Mouse (Mus musculus) left cerebral cortex, adult 8-10 months (tissue): ENCODE measurements around the gene Angpt4. TPM values are rescaled to one million over a fixed set of nuclear protein-coding genes. Genes with fewer than 3 reads are reported as not detected.

ENCODE experiments used
- DNase-seq, 2 experiments: peaks; one replicate each; pipeline ENCODE4 v3.0.0; 2022; ENCODE audit warnings: low spot score in 2 of 2
- total RNA-seq, 4 experiments: library from RNA; stranded (reverse); gene quantifications; 2 replicates each; pipeline ENCODE4 v1.2.4; 2022

Gene Angpt4
- total RNA-seq, 4 experiments from 2014 or later: 0.14 TPM; not detected in 3

- DNase-seq: no peak
Observed at GRCm38 (mm10) chr2:151961284-151962196, 50.5 kb downstream of the Angpt4 start.

GRCm38 (mm10) chr2:151962474-151962873 is 51.5 kb downstream of the Angpt4 start:
- peak in 1 of 2 experiments; percentile 90 for DNase-seq

DNA sequence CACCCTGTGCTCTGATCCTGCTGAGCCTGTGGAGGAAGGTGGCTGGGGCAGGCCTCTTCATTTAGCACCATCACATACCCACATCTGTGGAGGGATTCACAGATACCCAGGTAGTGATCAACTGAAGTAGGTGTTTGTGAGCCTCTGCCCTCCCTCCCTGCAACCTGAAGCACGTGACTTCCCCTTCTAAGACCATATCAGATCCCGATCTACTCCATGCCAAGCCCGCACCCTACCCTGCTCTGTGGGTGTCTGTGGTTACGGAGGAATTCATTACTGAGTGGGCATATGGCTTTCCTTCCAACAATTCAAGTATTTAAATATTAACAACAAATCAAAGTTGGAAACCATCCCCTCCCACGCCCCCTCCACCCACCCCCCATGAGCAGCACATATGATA is 52.3 kb downstream of the Angpt4 start:
- no peak for DNase-seq

DNA sequence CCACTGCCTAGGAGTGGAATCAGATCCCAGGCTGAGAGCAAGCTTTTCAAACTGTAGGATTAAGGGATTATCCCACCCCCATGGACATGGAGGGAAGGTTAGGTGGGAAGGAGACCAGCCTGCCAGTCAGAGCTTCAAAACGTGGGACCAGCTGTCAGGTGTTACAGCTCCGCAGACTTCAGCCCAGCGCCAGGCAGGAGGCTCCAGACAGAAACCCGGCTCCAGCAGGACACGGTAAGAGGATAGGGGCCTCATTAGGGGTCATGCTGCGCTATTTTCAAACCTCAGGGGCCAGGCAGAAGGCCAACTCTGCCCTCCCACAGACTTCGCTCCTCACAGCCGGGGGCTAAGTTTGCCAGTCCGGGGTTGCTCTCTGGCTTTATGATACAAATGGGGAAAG is 53.0 kb downstream of the Angpt4 start:
- no peak for DNase-seq

DNA sequence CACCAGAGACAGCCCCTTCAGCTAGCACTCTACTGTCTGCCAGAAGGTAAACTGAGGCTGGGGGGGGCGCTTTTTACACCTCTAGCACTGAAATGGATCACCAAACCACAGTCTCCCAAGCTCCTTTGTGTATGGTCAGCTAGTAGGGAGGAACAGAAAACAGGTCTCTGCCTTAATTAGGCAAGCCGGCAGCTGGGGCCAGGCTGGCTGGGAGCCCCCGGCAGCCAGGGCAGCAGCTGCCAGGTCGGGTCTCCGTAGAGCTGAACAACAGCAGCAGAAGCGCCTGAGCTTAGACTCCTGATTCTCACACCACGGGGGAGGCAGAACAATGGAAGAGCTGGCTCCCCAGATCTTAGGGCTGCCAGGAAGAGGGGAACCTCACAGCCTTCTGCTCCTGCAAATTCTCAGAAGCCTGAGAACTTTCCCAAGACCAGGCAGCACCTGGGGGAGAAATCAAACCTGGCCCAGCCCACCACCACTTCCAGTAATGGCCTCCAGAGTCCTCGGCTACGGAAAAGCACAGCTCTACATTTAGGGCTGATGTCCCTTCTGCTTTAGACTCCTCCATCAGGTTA is 56.3 kb downstream of the Angpt4 start:
- DNase-seq: no peak

- DNase-seq: no peak
Observed at GRCm38 (mm10) chr2:151967792-151968191, 56.8 kb downstream of the Angpt4 start.

GRCm38 (mm10) chr2:151968451-151968850 is 57.4 kb downstream of the Angpt4 start:
- no peak for DNase-seq

- no peak for DNase-seq
Observed at GRCm38 (mm10) chr2:151968986-151969385, 58.0 kb downstream of the Angpt4 start.

- DNase-seq: no peak
Observed at GRCm38 (mm10) chr2:151969396-151969795, 58.4 kb downstream of the Angpt4 start.

- peak; percentile 64 to 67 for DNase-seq
Observed at GRCm38 (mm10) chr2:151970191-151971172, 59.5 kb downstream of the Angpt4 start.

GRCm38 (mm10) chr2:151971748-151972147 is 60.7 kb downstream of the Angpt4 start:
- no peak for DNase-seq

DNA sequence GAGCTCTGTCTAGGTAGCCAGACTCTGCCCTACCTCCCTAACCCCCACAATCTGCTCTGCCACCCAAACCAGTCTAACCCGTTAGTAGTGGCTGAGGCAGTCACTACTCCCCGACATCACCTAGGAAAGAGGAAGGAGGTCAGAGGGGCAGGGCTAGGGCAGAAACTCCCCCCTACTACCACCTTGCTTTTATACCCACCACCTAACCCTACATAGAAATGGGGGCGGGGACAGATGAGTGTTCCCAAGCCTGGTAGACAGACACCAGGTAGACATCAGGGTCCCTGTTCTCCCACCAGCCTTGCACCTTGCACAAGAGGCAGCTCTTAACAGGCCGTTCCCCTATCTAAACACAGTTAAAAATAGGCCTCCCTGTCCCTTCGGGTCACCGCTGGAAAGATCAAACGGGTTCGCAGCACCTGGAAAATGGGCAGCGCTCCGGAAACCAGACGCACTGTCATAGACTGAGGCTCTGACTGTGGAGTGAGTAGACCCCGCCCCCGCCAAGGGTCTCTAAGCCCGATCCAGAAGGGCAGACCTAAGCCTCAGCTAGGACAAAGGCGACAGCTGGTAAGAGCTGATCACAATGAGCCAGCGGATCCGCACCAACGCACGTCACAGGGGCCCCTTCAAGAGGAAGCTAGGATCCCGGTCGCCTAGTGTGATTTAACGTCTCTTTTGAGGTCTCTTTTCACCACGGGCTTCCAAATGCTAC is 62.0 kb downstream of the Angpt4 start:
- DNase-seq: no peak

DNA sequence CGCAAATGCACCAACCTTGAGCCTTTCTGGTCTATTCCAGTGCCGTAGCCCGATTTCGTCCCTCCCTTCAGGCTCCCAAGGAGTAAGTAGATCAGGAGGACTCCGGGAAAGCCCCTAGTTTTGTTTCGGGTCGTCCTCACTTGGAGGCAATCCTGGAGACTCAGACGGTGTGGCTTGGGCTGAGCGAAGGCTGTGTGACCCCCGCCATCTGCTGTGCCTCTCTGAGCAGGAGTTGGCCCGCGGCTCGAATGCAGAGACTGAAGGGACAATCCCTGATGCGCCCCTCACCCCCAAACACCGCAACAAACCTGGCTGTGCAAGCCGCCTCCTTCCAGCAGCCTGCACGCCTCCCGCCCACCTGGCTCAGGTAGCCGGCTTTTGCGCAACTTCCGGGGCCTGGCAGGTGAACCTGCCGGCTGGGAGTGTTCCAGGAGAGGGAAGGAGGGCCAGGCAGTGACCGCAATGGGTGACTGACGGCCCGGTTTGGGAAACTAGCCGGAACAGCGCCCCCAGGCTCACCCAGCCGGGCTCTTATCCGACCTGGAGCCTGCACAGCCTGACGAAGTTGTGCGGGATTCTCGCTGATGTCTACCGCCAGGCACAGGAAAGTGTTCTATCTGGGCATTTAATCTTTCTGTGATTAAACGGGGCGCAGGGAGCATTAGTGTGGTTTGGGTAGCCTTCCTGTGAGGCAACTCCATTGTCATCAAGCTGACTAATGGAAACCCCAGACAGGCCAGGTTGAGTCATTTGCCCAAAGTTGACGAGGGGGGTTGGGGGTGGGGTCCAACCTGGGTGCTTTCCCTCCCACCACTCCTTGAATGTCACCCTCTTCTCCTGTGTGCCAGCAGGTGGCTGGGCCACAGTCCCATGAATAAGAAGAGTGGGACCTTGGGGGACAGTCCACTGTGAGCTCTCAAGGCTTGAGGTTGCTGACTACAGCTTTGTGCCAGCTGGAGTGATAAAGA is 62.9 kb downstream of the Angpt4 start:
- no peak for DNase-seq

DNA sequence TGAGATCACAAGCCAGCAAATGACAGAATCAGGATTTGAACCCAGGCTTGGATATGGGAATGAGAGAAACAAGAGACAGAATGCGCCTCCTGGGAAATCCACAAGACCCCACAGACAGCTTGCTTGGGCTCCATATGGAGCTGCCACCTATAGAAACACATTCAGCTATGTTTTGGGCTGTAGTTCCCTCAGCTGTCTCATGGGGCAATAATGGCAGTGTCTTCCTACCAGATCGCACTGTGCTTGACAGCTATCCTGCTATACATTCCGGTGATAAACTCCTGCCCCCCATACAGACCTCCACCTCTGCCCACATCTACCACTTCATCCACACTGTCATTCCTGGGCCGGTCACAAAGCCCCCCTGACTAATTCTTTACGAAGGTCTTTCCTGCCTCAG is 64.3 kb downstream of the Angpt4 start:
- no peak for DNase-seq

DNA sequence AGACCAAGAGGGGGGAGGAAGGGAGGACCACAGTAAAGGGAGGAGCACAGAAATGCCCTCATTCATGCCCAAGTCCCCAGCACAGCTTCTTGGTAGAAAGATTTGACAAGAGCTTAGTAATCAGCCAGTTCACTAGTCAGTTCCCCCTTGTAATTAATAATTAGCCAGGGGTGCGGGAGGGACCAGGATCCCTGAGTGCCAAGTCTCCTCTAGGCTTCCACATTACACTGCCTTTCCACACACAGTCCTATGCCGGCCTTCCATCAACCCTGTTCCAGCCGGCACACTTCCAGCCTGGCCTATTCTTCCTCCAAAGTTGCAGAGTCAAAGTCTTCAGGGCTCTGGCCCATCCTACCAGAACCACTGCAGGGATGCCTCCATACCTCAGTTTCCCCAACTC is 65.1 kb downstream of the Angpt4 start:
- no peak for DNase-seq

DNA sequence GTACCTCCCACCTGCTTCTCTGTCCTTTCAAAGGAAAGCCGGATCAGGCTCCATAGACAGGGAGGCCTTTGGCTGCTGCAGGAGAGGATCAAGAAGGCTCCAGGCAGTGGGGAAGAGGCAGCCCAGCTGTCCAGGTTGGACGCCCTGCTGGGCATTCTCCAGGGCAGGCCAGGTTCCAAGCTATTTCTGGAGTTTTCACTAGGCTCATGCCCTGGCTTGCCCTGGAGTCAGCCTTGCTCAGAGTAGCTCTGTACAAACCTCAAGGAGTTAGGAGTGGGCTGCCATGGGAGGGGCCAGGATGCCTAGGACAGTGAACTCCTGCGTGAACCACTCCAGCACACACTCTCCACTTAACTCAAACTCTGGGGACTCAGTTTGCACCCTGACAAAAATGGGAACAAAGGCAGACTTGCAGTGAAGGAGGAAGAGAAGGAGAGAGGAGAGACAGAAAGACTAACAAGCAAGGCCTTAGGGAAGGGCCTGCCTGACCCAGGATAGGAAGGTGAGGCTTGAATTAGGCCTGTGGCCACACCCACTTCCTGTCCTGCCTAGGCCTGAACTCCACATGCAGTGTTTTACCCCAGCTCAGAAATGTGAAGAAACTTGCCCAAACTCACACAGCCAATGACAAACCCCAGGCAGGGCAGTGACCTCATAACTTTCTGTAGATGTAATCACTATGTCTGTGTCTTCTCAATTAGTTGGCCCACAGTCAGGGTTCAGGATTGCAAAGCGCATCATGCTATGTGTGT is 66.9 kb downstream of the Angpt4 start:
- DNase-seq: no peak

- no peak for DNase-seq
Observed at GRCm38 (mm10) chr2:151978494-151978893, 67.5 kb downstream of the Angpt4 start.

DNA sequence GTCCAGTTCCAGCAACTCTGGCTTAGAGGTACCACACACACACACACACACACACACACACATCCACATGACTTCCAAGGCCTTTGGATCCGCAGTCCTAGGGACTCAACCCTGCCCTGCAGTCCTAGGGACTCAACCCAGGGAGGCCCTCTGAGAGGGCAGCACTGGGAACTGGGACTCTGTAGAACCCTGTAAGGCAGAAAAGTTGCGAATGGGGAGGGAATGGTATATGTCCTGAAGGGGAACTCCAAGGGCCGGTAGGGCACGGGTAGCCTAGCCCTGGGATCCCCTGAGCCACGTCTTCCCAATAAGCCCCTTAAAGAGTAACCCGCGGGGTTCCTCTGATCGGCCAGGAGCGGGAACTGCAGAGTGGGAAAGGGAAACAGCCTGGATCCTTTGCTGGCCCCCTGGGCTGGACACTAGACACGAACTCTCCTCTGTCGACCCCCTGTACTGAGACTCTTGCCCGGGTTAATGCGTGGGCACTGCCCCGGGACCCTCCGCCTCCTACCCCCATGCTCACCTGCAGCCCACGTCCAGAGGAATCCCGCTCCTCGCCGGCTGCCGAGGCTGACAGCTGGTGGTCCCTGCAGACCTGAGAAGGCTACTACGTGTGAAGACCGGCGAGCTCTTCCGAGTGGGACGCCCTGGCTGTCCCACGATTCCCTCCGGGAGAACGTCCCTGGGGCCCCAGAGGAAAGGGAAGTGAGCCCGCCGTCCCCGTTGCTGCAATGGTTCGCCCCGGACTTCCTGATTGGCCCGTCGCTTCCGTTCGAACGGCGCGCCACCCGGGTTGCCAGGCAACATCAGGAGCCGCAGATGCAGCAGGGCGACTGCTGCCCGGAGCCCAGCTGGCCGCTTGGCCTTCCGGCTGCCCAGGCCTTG is 68.7 kb downstream of the Angpt4 start, which contains the start of gene Fam110a:
TSS of gene Fam110a (minus strand) at position 750 of the 885 bp plus-strand sequence.
- DNase-seq: peak; percentile 80 to 90
